Mouse (Mus musculus) T-helper 1 cell (primary cell): ENCODE measurements around the gene Ccdc32.

Source experiments
- in situ Hi-C: fragments of 300-600 bp; cut with MboI, MseI; formaldehyde crosslinking; loops from one replicate; pipeline ENCODE4 v1.15.1; 2025; ENCODE audit warnings: high pct_unique_total_duplicates

Ccdc32 gene

GRCm38 (mm10) chr2:119015604-119016180 lies 13.5 kb downstream of the Ccdc32 start:
- in situ Hi-C loops, result loop anchor here (5.0 kb wide), 1 partner anchor 267 kb away; no protein-coding TSS in a partner anchor

GRCm38 (mm10) chr2:119014989-119015388 lies 14.2 kb downstream of the Ccdc32 start:
- in situ Hi-C loops, result loop anchor here (5.0 kb wide), 1 partner anchor 267 kb away; no protein-coding TSS in a partner anchor

GRCm38 (mm10) chr2:119009376-119009775 lies 19.8 kb downstream of the Ccdc32 start:
- in situ Hi-C loops, result no loop called here

DNA sequence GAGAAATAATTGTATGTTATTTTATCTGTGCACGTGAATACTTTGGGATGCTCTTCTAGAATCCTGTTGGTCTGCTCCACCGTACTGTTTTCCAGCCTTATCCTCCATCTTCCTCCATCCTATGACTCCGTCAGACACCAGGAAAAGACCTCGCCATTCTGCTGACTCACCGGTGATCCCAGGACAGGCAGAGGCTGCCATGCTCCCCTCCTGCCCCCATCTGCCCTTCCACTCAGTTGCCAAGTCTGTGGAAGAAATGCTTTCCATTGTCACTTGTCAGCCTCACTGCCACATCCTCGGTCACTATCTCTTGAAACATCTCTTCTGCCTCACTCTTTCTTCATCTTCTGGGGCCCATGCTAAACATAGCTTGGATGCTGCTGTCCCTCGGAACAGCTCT lies 22.3 kb downstream of the Ccdc32 start:
- in situ Hi-C loops, result no loop called here

- in situ Hi-C loops, result no loop called here
Measured at GRCm38 (mm10) chr2:118999025-118999639, 30.1 kb downstream of the Ccdc32 start.

GRCm38 (mm10) chr2:118998115-118998866 lies 30.9 kb downstream of the Ccdc32 start:
- in situ Hi-C loops, result no loop called here

GRCm38 (mm10) chr2:118996798-118997105 lies 32.4 kb downstream of the Ccdc32 start:
- in situ Hi-C loops, result no loop called here

- in situ Hi-C loops, result no loop called here
Measured at GRCm38 (mm10) chr2:118995919-118996797, 33.0 kb downstream of the Ccdc32 start.

GRCm38 (mm10) chr2:118995490-118995889 lies 33.7 kb downstream of the Ccdc32 start:
- in situ Hi-C loops, result no loop called here

DNA sequence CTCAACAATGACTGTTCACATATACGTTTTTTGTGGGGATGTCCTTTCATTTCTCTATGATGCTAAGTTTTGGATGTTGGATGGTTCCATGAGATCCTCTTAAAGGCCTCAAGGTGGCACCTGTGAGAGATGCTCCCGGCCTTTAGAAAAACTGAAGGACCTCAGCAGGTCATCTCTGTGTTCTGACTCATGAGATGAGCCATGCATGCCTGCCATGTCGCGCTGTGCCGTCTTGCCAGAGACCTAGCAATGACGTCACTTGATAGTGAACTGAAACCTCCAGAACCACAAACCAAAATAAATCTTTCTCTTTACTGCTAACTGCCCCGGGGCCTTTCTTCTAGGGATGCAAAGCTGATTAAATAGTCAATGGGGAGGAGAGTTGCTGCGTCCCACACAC lies 45.4 kb downstream of the Ccdc32 start:
- in situ Hi-C loops, result no loop called here

DNA sequence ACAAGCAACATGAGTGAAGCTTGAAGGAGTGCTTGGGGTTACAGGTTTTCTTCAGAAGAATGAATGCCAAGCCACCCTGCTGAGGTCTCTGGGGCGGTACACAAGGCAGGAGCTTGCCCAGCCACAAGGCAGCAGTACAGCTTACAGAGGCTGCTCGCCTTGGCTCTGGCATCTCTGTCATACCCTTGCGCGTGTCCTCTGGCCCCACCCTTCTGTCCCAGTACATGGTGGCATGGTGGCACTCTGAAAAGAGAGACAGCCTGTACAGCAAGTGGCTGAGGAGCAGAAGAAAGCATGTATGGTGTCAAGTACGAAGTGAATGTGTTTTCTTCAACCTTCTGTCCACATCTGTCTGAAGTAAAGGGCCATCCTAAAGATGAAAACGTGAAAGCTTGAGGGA lies 48.4 kb downstream of the Ccdc32 start:
- in situ Hi-C loops, result no loop called here

DNA sequence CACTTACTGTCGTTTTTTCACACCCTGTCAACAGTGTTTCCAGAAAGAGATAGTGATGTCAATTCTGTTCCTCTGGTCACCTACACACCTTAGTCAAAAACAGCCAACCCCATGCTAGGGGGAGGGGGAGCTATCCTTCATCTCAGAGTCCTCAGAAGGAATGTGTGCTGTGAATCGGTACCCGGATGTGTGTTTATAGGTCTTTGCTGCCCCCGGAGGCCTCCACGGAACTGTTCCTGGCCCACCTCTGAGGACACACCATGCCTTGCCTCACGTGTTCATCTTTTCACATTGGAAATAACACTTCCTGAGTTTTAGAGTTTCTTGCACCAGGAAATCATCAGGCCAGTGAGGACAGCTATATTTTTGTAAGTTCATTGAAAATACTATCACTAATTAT lies 51.1 kb downstream of the Ccdc32 start:
- in situ Hi-C loops, result loop anchor here (5.0 kb wide), 1 partner anchor 81 kb away; no protein-coding TSS in a partner anchor

DNA sequence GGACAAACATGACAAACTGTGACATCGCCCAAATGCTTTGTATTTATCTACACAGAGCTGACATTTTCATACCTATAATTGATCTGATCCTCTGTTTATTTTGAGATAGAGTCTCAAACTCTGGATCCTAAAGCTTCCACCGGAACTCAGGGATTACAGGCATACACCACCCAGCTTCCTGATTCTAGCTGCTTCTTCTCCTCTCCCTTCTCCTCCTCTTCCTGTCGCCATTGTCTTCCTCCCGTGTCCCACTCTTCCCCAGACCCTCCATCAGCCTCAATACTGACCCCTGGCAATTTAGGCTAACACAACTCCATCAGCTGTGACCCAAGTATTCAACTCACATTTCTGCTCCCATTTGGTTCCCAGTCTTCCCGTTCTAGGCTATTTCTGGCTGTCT lies 52.3 kb downstream of the Ccdc32 start:
- in situ Hi-C loops, result loop anchor here (5.0 kb wide), 1 partner anchor 80 kb away; no protein-coding TSS in a partner anchor

- in situ Hi-C loops, result loop anchor here (5.0 kb wide), 1 partner anchor 79 kb away; no protein-coding TSS in a partner anchor
Measured at GRCm38 (mm10) chr2:118976282-118976929, 52.8 kb downstream of the Ccdc32 start.

DNA sequence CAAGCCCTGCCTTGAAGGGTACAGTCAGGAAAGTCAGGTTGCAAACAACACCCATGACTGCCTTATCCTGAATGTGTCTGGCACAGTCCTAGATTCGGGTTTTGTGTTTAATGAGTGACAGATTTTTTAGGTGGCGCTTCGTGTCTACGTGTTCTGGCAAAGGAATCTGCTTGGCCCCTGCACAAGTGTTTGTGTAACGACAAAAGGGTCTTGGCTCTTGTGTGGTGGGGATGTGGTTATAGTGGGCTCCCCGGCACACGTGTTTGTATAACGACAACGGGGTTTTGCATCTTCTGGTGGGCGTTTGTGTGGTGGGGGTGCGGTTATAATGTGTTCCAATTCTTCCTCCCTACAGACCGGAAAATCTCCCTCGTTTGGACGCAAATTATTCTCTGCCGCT lies 53.3 kb downstream of the Ccdc32 start:
- in situ Hi-C loops, result loop anchor here (5.0 kb wide), 1 partner anchor 79 kb away; no protein-coding TSS in a partner anchor

DNA sequence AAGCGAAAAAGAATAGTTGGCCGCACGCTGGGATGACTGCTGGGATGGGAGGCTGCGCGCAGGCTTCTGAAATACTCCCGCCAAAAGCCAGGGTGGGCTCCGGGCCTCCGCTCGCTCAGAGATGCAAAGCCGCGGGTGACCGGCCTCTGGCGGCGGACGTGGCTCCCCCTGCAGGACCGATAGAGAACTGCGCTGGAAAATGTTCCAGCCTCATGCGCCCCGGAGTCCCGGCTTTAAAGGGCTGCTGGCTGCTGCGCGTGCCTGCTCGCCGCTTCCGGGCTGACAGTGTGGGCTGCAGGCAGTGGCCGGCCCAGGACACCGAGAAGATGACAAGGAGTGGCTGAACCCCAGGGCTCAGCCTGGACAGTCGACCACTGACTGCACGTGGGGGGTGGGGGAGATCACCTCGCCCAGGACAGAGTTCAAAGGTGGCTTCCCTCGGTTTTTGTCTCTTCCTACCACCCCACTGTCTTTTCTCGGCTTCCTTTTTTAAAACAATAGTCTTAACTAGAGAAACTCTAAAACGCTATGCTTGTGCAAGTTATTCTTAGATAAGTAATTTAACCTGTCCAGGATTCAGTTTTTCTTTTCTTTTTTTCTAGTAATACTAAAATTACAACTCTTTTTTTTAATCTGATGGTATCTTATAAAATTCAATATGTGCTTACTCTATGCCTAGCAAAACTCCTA lies 56.4 kb downstream of the Ccdc32 start:
- in situ Hi-C loops, result no loop called here

- in situ Hi-C loops, result no loop called here
Measured at GRCm38 (mm10) chr2:118972048-118972447, 57.1 kb downstream of the Ccdc32 start.

DNA sequence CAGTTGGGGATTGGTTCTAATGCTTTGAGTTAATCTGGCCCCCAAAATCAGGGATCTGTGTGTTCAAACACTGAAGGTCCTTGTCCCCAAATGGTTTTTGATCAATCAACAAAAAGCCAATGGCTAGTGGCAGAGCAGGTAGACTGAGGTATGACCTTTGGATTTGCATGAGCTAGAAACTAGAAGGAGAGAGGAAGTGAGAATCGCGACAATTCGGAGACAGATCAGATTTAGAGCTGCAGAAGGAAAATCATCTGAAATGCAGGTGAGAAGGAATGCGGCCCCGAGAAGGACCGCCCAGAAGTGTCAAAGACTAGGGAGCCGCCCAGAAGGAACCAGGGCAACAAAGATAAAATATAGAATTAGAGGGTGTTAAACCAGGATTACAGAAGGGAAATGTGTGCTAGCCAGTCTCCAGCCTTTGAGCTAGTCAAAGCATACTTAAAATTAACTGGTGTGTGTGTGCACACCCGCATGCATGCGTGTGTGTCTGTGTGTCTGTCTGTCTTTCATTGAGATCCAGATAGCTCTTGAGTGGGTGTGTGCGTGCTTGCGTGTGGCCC lies 59.5 kb downstream of the Ccdc32 start:
- in situ Hi-C loops, result no loop called here
